Mouse (Mus musculus) liver, embryonic 13.5 days (tissue): ENCODE data around the gene Nap1l5. TPM values are rescaled to one million over a fixed set of nuclear protein-coding genes. Genes with fewer than 3 reads are reported as not detected.
A peak's percentile ranks its signal among the peaks of the same experiment; 100 is the strongest.

Source experiments
- ATAC-seq: fragments of 200-750 bp; cut with Nextera tagmentation; 2 replicates; pipeline ENCODE4 v1.8.0; 2017; ENCODE audit warnings: low read depth, mild to moderate bottlenecking, moderate number of reproducible peaks, moderate library complexity
- DNase-seq: peaks from one replicate; pipeline ENCODE4 v3.0.0; 2022
- H3K27ac ChIP-seq: fragments of 300-500 bp; sonication (generic); 2 replicates; pipeline ENCODE4 v1.5.1; 2015; ENCODE audit warnings: moderate library complexity, mild to moderate bottlenecking, inconsistent platforms
- H3K27me3 ChIP-seq: fragments of 300-500 bp; sonication (generic); 2 replicates; pipeline ENCODE4 v1.6.1; 2015; ENCODE audit warnings: mild to moderate bottlenecking, inconsistent platforms
- H3K36me3 ChIP-seq: fragments of 300-500 bp; sonication (generic); 2 replicates; pipeline ENCODE4 v1.6.1; 2015; ENCODE audit warnings: mild to moderate bottlenecking, inconsistent platforms
- H3K4me1 ChIP-seq: fragments of 300-500 bp; sonication (generic); replicated peaks from 2 replicates; pipeline ENCODE4 v1.6.1; 2015; ENCODE audit warnings: inconsistent platforms
- H3K4me2 ChIP-seq: fragments of 300-500 bp; sonication (generic); 2 replicates; pipeline ENCODE4 v1.6.1; 2015; ENCODE audit warnings: inconsistent platforms, mild to moderate bottlenecking, moderate library complexity
- H3K4me3 ChIP-seq: fragments of 300-500 bp; sonication (generic); replicated peaks from 2 replicates; pipeline ENCODE4 v1.5.1; 2015; ENCODE audit warnings: mild to moderate bottlenecking, inconsistent platforms
- H3K9ac ChIP-seq: fragments of 300-500 bp; sonication (generic); 2 replicates; pipeline ENCODE4 v1.6.1; 2015; ENCODE audit warnings: mild to moderate bottlenecking, inconsistent platforms
- H3K9me3 ChIP-seq: fragments of 300-500 bp; sonication (generic); replicated peaks from 2 replicates; pipeline ENCODE4 v1.6.1; 2016; ENCODE audit warnings: inconsistent platforms
- WGBS: fragments of 180-500 bp; shearing (Covaris S2); methylation state at CpG from one replicate; pipeline ENCODE4 v1.1.7; 2015; ENCODE audit not compliant: insufficient replicate concordance; 5-methylcytosine and 5-hydroxymethylcytosine counted together
- polyA plus RNA-seq: library from polyadenylated mRNA; unstranded; fragments of >200 nt; fragmentation: Nextera tagmentation; extraction: Ambion mirVana; gene quantifications from 2 replicates; pipeline ENCODE4 v1.2.1, GENCODE M21; 2015

The Nap1l5 gene
- 0.25 and 0.27 TPM in 2 replicates for polyA plus RNA-seq

- 54% methylated on average over 34 of the region's 34 CpGs for WGBS
- H3K4me3 ChIP-seq: peak within 1 kb of the TSS; percentile 27
- peak within 1 kb of the TSS; percentile 58 for H3K4me2 ChIP-seq
- H3K27me3 ChIP-seq: peaks cover 18% of the 10 kb centered on the region
- H3K9me3 ChIP-seq: no peaks in the 10 kb centered on the region; the same call in 1 of the 2 replicates
- no peak within 1 kb of the TSS for H3K27ac ChIP-seq
- no peak within 1 kb of the TSS for H3K9ac ChIP-seq
- no peak for ATAC-seq
- no peaks in the 10 kb centered on the region for H3K4me1 ChIP-seq
- no peaks in the 10 kb centered on the region for H3K36me3 ChIP-seq
- no peak for DNase-seq
Measured at GRCm38 (mm10) chr6:58906852-58907261, at the start of gene Nap1l5. Gene Nap1l5, minus strand, starts transcription at chr6:58907076.

- ATAC-seq: no peak
- no peak for DNase-seq
Measured at GRCm38 (mm10) chr6:58951128-58951992, 44.5 kb upstream of the Nap1l5 start.

GRCm38 (mm10) chr6:58950410-58950809 is 43.5 kb upstream of the Nap1l5 start:
- no peak overlapping the region for H3K9ac ChIP-seq
- H3K36me3 ChIP-seq: no peaks in the 10 kb centered on the region
- H3K9me3 ChIP-seq: no peaks in the 10 kb centered on the region
- WGBS: 73% methylated on average over 1 of the region's 1 CpGs
- H3K27me3 ChIP-seq: no peaks in the 10 kb centered on the region
- H3K4me1 ChIP-seq: no peaks in the 10 kb centered on the region
- H3K4me3 ChIP-seq: no peak overlapping the region
- DNase-seq (no peak), ATAC-seq (no peak)
- no peak overlapping the region for H3K27ac ChIP-seq
- no peak overlapping the region for H3K4me2 ChIP-seq

More at GRCm38 (mm10) chr6:58951128-58951992, 44.5 kb upstream of the Nap1l5 start:
- Histone ChIP-seq H3K36me3 (no peaks in the 10 kb centered on the region), H3K9ac (no peak overlapping the region), H3K27ac (no peak overlapping the region), H3K9me3 (no peaks in the 10 kb centered on the region), H3K4me3 (no peak overlapping the region), H3K4me1 (no peaks in the 10 kb centered on the region), H3K27me3 (no peaks in the 10 kb centered on the region), H3K4me2 (no peak overlapping the region)
- WGBS: 42% methylated on average over 2 of the region's 2 CpGs

DNA sequence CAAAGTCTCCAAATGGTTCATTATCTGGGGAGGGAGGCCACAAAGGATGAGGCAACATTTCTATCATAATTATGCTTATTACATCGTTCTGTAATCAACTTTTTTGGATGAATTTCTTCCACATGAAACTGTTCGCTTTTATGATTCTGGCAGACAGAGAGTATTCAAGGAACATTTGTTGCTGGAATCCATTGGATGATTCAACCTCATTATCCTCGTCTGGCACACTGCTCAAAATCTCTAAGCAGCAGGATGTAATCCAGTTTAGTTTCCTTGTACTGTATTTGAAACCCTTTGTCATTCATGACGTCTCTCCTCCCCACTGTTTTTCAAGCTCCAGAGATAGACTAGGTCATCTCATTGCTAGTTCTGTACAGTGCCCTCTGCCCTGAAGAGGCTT is 40.0 kb upstream of the Nap1l5 start:
- no peak overlapping the region for H3K4me2 ChIP-seq
- 60% methylated on average over 4 of the region's 4 CpGs for WGBS

DNA sequence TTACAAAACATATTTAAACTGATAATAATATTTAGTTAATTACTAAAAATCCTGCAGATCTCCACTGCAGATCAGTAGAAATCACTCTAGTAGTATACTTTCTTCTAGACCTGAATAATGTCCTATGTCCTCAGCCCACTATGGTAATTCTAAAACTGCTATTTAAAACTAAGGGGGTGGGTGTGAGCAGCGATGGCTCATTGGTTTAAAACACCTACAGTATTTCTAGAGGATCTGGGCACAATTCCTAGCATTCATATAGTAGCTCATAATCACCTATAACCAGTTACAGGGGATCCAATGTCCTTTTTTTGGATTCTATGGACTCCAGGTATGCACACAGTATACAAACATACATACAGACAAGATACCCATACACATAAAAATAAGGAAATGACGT is 39.4 kb upstream of the Nap1l5 start:
- no peak overlapping the region for H3K4me2 ChIP-seq
- no peak overlapping the region for H3K9ac ChIP-seq
- 40% methylated on average over 2 of the region's 2 CpGs for WGBS
- ATAC-seq: no peak
- H3K36me3 ChIP-seq: no peaks in the 10 kb centered on the region
- no peak overlapping the region for H3K27ac ChIP-seq
- H3K4me1 ChIP-seq: no peaks in the 10 kb centered on the region
- no peak for DNase-seq
- H3K4me3 ChIP-seq: no peak overlapping the region
- no peaks in the 10 kb centered on the region for H3K27me3 ChIP-seq
- no peaks in the 10 kb centered on the region for H3K9me3 ChIP-seq

More for the DNA sequence above, 40.0 kb upstream of the Nap1l5 start:
- Histone ChIP-seq H3K27me3 (no peaks in the 10 kb centered on the region), H3K4me3 (no peak overlapping the region), H3K4me1 (no peaks in the 10 kb centered on the region), H3K9me3 (no peaks in the 10 kb centered on the region), H3K9ac (no peak overlapping the region), H3K27ac (no peak overlapping the region), H3K36me3 (no peaks in the 10 kb centered on the region)
- DNase-seq (no peak), ATAC-seq (no peak)

DNA sequence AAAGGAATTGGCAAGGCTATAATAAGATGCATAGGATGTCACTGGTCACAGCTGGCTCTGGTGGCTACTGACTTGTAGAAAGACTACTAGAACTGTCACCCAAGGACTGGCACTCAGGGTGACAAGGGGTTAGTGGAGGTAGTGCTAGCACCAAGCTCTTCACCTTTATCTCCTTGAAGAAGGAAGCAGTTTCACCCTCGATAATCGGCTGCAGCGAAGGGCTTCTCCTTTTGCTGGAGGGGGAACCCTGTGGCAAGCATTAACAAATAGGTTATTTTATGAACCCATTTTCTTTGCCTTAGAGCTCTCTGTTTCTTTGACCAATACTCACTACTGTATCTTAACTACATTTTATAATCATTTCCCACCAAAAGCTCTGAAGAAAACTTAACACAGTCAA is 37.1 kb upstream of the Nap1l5 start:
- Histone ChIP-seq H3K4me1 (no peaks in the 10 kb centered on the region), H3K4me2 (no peak overlapping the region), H3K27ac (no peak overlapping the region), H3K4me3 (no peak overlapping the region), H3K9ac (no peak overlapping the region), H3K9me3 (no peaks in the 10 kb centered on the region), H3K27me3 (no peaks in the 10 kb centered on the region), H3K36me3 (no peaks in the 10 kb centered on the region)
- DNase-seq (no peak), ATAC-seq (no peak)
- WGBS: 23% methylated on average over 3 of the region's 3 CpGs

GRCm38 (mm10) chr6:58942276-58942675 is 35.4 kb upstream of the Nap1l5 start:
- H3K9ac ChIP-seq: no peak overlapping the region
- no peak overlapping the region for H3K4me2 ChIP-seq
- 80% methylated on average over 2 of the region's 2 CpGs for WGBS
- H3K36me3 ChIP-seq: no peaks in the 10 kb centered on the region
- no peaks in the 10 kb centered on the region for H3K9me3 ChIP-seq
- H3K4me3 ChIP-seq: no peak overlapping the region
- H3K27ac ChIP-seq: no peak overlapping the region
- ATAC-seq: no peak
- H3K4me1 ChIP-seq: no peaks in the 10 kb centered on the region
- no peaks in the 10 kb centered on the region for H3K27me3 ChIP-seq
- DNase-seq: no peak

- H3K4me2 ChIP-seq: no peak overlapping the region
- DNase-seq: no peak
- no peaks in the 10 kb centered on the region for H3K27me3 ChIP-seq
- no peak for ATAC-seq
- H3K4me3 ChIP-seq: no peak overlapping the region
- H3K36me3 ChIP-seq: no peaks in the 10 kb centered on the region
- no peaks in the 10 kb centered on the region for H3K9me3 ChIP-seq
- no peak overlapping the region for H3K9ac ChIP-seq
- no peaks in the 10 kb centered on the region for H3K4me1 ChIP-seq
- no peak overlapping the region for H3K27ac ChIP-seq
Measured at GRCm38 (mm10) chr6:58937726-58938125, 30.9 kb upstream of the Nap1l5 start.

GRCm38 (mm10) chr6:58934144-58934543 is 27.3 kb upstream of the Nap1l5 start:
- no peak for ATAC-seq
- H3K4me1 ChIP-seq: no peaks in the 10 kb centered on the region
- WGBS: 64% methylated on average over 4 of the region's 4 CpGs

GRCm38 (mm10) chr6:58933189-58933913 is 26.5 kb upstream of the Nap1l5 start:
- H3K9ac ChIP-seq: no peak overlapping the region
- H3K4me1 ChIP-seq: no peaks in the 10 kb centered on the region
- ATAC-seq (no peak), DNase-seq (no peak)
- no peaks in the 10 kb centered on the region for H3K9me3 ChIP-seq
- H3K27me3 ChIP-seq: no peaks in the 10 kb centered on the region
- H3K27ac ChIP-seq: no peak overlapping the region
- H3K36me3 ChIP-seq: no peaks in the 10 kb centered on the region
- H3K4me3 ChIP-seq: no peak overlapping the region
- 48% methylated on average over 6 of the region's 6 CpGs for WGBS
- H3K4me2 ChIP-seq: no peak overlapping the region

More at GRCm38 (mm10) chr6:58934144-58934543, 27.3 kb upstream of the Nap1l5 start:
- no peaks in the 10 kb centered on the region for H3K9me3 ChIP-seq
- H3K36me3 ChIP-seq: no peaks in the 10 kb centered on the region
- no peak overlapping the region for H3K9ac ChIP-seq
- no peak for DNase-seq
- H3K4me3 ChIP-seq: no peak overlapping the region
- no peak overlapping the region for H3K27ac ChIP-seq
- no peaks in the 10 kb centered on the region for H3K27me3 ChIP-seq
- no peak overlapping the region for H3K4me2 ChIP-seq

- H3K4me2 ChIP-seq: no peak overlapping the region
- ATAC-seq (no peak), DNase-seq (no peak)
- no peak overlapping the region for H3K4me3 ChIP-seq
- H3K4me1 ChIP-seq: no peaks in the 10 kb centered on the region
- no peaks in the 10 kb centered on the region for H3K27me3 ChIP-seq
- WGBS: 75% methylated on average over 12 of the region's 12 CpGs
- no peak overlapping the region for H3K9ac ChIP-seq
- no peaks in the 10 kb centered on the region for H3K36me3 ChIP-seq
- no peaks in the 10 kb centered on the region for H3K9me3 ChIP-seq
- no peak overlapping the region for H3K27ac ChIP-seq
Measured at GRCm38 (mm10) chr6:58932515-58933188, 25.8 kb upstream of the Nap1l5 start.
